Comparison of ENCODE assay signal across 15 mouse cellular contexts in the genomic region with DNA sequence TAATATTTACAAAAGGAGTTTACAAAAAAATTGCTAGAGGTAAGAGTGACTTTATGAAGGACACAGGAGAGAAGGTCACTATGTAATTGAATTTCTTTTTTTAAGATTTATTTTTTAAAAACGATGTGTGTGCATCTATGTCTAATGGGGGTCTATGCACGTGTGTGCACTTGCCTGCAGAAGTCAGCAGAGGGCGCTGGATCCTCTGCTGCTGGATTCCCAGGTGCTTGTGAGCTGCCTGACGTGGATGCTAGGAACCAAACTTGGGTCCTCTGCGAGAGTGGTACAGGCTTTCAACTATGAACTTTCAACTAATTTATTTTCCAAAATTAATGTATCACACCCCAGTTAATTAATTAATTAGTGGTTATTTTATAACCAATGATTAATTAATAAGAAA.
"Had no signal": no experiment of that assay in that cellular context is flagged by ENCODE, and none has a peak within 500 bp of the region (broad histone marks: within the 10 kb centered on the region; RNA-seq: fewer than 3 reads in every experiment).

No protein-coding gene starts in this region.

- H3K9me3 ChIP-seq: limb, embryonic 13.5 days; midbrain, embryonic 12.5 days; stomach, embryonic 15.5 days had no signal

- H3K27me3 ChIP-seq: midbrain, embryonic 12.5 days; stomach, embryonic 15.5 days had no signal

- H3K4me2 ChIP-seq: limb, embryonic 13.5 days; liver, embryonic 11.5 days; midbrain, embryonic 12.5 days; stomach, embryonic 15.5 days had no signal

- H3K36me3 ChIP-seq: limb, embryonic 13.5 days; midbrain, embryonic 12.5 days; stomach, embryonic 15.5 days had no signal

- H3K4me1 ChIP-seq: midbrain, embryonic 12.5 days had no signal

- DNase-seq: kidney, adult 2 months; kidney, postnatal 4 days; left cerebral cortex, postnatal 4 days; lung, adult 2 months; lung, postnatal 10 days; lung, postnatal 4 days; right cerebral cortex, postnatal 14 days; thymus, postnatal 14 days had no signal

- H3K27ac ChIP-seq: layer of hippocampus, adult 2 months; limb, embryonic 13.5 days; midbrain, embryonic 12.5 days; stomach, embryonic 15.5 days had no signal

- H3K4me3 ChIP-seq: layer of hippocampus, adult 2 months; limb, embryonic 13.5 days; midbrain, embryonic 12.5 days; stomach, embryonic 15.5 days had no signal

- H3K9ac ChIP-seq: limb, embryonic 13.5 days; midbrain, embryonic 12.5 days; stomach, embryonic 15.5 days had no signal

- ATAC-seq: intestine, embryonic 16.5 days; midbrain, embryonic 16.5 days had no signal
